10 mouse cellular contexts compared by ENCODE assay signal in genomic region chr7:24505447-24506064, GRCm38 (mm10). TPM values are rescaled to one million over a fixed set of nuclear protein-coding genes. Genes with fewer than 3 reads are reported as not detected.
DNase-seq lines count a peak whose midpoint lies in the region; ATAC-seq lines count a peak whose summit lies in the region.
"Had no signal": no experiment of that assay in that cellular context is flagged by ENCODE, and none has a peak within 500 bp of the region (broad histone marks: within the 10 kb centered on the region; RNA-seq: fewer than 3 reads in every experiment).

No protein-coding gene starts in this region.

- intact Hi-C loops in heart, postnatal 14 days (cut with DNase I), result loop anchor here (5.0 kb wide), 1 partner anchor 33 kb away; no protein-coding TSS in a partner anchor

- peaks cover 36% of the 10 kb centered on the region for H3K27me3 ChIP-seq in heart, embryonic 14.5 days (ENCODE audit: control insufficient read depth, insufficient read depth, low read length)
- no peaks in the 10 kb centered on the region for H3K27me3 ChIP-seq in forebrain, embryonic 16.5 days (replicated peaks; ENCODE audit: control insufficient read depth, insufficient read depth, low read length)
- H3K27me3 ChIP-seq in midbrain, embryonic 11.5 days (ENCODE audit: control insufficient read depth, insufficient read depth, low read length), result peaks cover 2% of the 10 kb centered on the region; the same call in 1 of the 2 replicates

- H3K4me1 ChIP-seq in heart, embryonic 14.5 days (ENCODE audit: control insufficient read depth in 2 of 2, insufficient read depth in 2 of 2, low read length in 2 of 2), result peaks cover 12 to 25% of the 10 kb centered on the region in 2 experiments
- H3K4me1 ChIP-seq in forebrain, embryonic 16.5 days (replicated peaks; ENCODE audit: control insufficient read depth, insufficient read depth, low read length), result peaks cover 39% of the 10 kb centered on the region
- peaks cover 37% of the 10 kb centered on the region for H3K4me1 ChIP-seq in midbrain, embryonic 11.5 days (ENCODE audit: control insufficient read depth, insufficient read depth, low read length)

- no peak for ATAC-seq in heart, embryonic 14.5 days (ENCODE audit: insufficient number of reproducible peaks, insufficient read depth, low FRiP score, low read depth)
- ATAC-seq in forebrain, embryonic 16.5 days, result no peak
- ATAC-seq in midbrain, embryonic 11.5 days (ENCODE audit: low FRiP score), result no peak
- ATAC-seq in inflammation-experienced regulatory T-cells, adult 6 months, result no peak

- peak overlapping the region; percentile 42; the same call in 1 of the 2 replicates for H3K9ac ChIP-seq in heart, embryonic 14.5 days (ENCODE audit: low read length)
- peak overlapping the region; percentile 30 for H3K9ac ChIP-seq in forebrain, embryonic 16.5 days (replicated peaks; ENCODE audit: low read depth, low read length)
- peak overlapping the region; percentile 97 for H3K9ac ChIP-seq in midbrain, embryonic 11.5 days (ENCODE audit: low read length)
- H3K9ac ChIP-seq: liver, embryonic 14.5 days had no signal

- peak overlapping the region; percentile 50 to 99 for H3K27ac ChIP-seq in heart, embryonic 14.5 days (replicated peaks in 1 of 2; ENCODE audit: control insufficient read depth in 1 of 2, insufficient read depth in 1 of 2, low read depth in 2 of 2, low read length in 2 of 2)
- H3K27ac ChIP-seq in forebrain, embryonic 16.5 days (ENCODE audit: low read length), result peak overlapping the region; percentile 100
- H3K27ac ChIP-seq in midbrain, embryonic 11.5 days (ENCODE audit: low read depth, low read length), result peak overlapping the region; percentile 100
- H3K27ac ChIP-seq: liver, embryonic 14.5 days had no signal

- H3K4me3 ChIP-seq in heart, embryonic 14.5 days (ENCODE audit: control insufficient read depth in 1 of 2, insufficient read depth in 1 of 2, low read depth in 1 of 2, low read length in 2 of 2), result peak overlapping the region in 1 of 2 experiments; percentile 70; a peak in 1 of 4 replicates
- H3K4me3 ChIP-seq in forebrain, embryonic 16.5 days (replicated peaks; ENCODE audit: low read length), result peak overlapping the region; percentile 71
- H3K4me3 ChIP-seq in midbrain, embryonic 11.5 days (ENCODE audit: low read depth, low read length), result no peak overlapping the region

- peak overlapping the region; percentile 80 for H3K4me2 ChIP-seq in heart, embryonic 14.5 days (ENCODE audit: low read length)
- peak overlapping the region; percentile 70 for H3K4me2 ChIP-seq in forebrain, embryonic 16.5 days (ENCODE audit: low read length)
- H3K4me2 ChIP-seq in midbrain, embryonic 11.5 days, result peak overlapping the region; percentile 81

- no peaks in the 10 kb centered on the region; the same call in 1 of the 2 replicates for H3K36me3 ChIP-seq in heart, embryonic 14.5 days (ENCODE audit: control insufficient read depth, insufficient read depth, low read length)
- peaks cover 7% of the 10 kb centered on the region for H3K36me3 ChIP-seq in forebrain, embryonic 16.5 days (ENCODE audit: control insufficient read depth, insufficient read depth)
- H3K36me3 ChIP-seq in midbrain, embryonic 11.5 days (ENCODE audit: control insufficient read depth, insufficient read depth, low read length), result peaks cover 8% of the 10 kb centered on the region

- peaks cover 5% of the 10 kb centered on the region for H3K9me3 ChIP-seq in heart, embryonic 14.5 days (ENCODE audit: control insufficient read depth, low read length)
- no peaks in the 10 kb centered on the region for H3K9me3 ChIP-seq in forebrain, embryonic 16.5 days (ENCODE audit: control insufficient read depth, low read length)
- no peaks in the 10 kb centered on the region for H3K9me3 ChIP-seq in midbrain, embryonic 11.5 days (ENCODE audit: control insufficient read depth, low read length)

- 27% methylated on average over 15 of the region's 15 CpGs for WGBS in heart, embryonic 14.5 days
- WGBS in forebrain, embryonic 16.5 days, result 3% methylated on average over 15 of the region's 15 CpGs
- WGBS in midbrain, embryonic 11.5 days, result 10% methylated on average over 15 of the region's 15 CpGs

- no peak for DNase-seq in heart, postnatal 14 days
- peak; percentile 85 for DNase-seq in R1 (ENCODE audit: low read depth, low spot score)
- peak; percentile 90 for DNase-seq in midbrain, embryonic 11.5 days (ENCODE audit: low spot score, missing footprints)
- no peak for DNase-seq in cerebellum, postnatal 36 days
- no peak for DNase-seq in urinary bladder, postnatal 14 days (ENCODE audit: low spot score)

RNA-seq across cellular contexts. Expression of gene Zfp428, which starts 1.2 kb away (rescaled TPM):
- 23.7 and 28.2 TPM in 2 replicates for polyA plus RNA-seq in heart, embryonic 14.5 days (2014; fragmentation: Nextera tagmentation; extraction: Ambion mirVana)
- total RNA-seq in heart, postnatal 14 days (2021), result 10 to 100 TPM; 13.8 to 14.7 TPM
- 267 and 282 TPM in 2 replicates for polyA plus RNA-seq in forebrain, embryonic 16.5 days (2015; fragmentation: Nextera tagmentation; extraction: Ambion mirVana)
- polyA plus RNA-seq in midbrain, embryonic 11.5 days (2014; fragmentation: Nextera tagmentation; extraction: Ambion mirVana), result 83.8 and 83.9 TPM in 2 replicates
- under 1 TPM in 1 of 3 experiments, not detected in 2; 0.33 TPM for polyA plus RNA-seq in inflammation-experienced regulatory T-cells, adult 6 months (2017; shearing (Covaris generic))

RNA-seq across cellular contexts. Expression of gene AC161166.1, which starts 6.7 kb away (rescaled TPM):
- polyA plus RNA-seq in heart, embryonic 14.5 days (2014; fragmentation: Nextera tagmentation; extraction: Ambion mirVana), result 0.38 TPM in 1 of 2 replicates, not detected in the other
- not detected for total RNA-seq in heart, postnatal 14 days (2021)
- 1.2 and 1.9 TPM in 2 replicates for polyA plus RNA-seq in forebrain, embryonic 16.5 days (2015; fragmentation: Nextera tagmentation; extraction: Ambion mirVana)
- polyA plus RNA-seq in midbrain, embryonic 11.5 days (2014; fragmentation: Nextera tagmentation; extraction: Ambion mirVana), result 0.55 and 0.59 TPM in 2 replicates
- not detected for polyA plus RNA-seq in inflammation-experienced regulatory T-cells, adult 6 months (2017; shearing (Covaris generic))
- polyA plus RNA-seq: liver, embryonic 14.5 days; small intestine, adult 2 months had no signal

RNA-seq across cellular contexts. Expression of gene Cadm4, which starts 23.7 kb away (rescaled TPM):
- 0.46 and 0.47 TPM in 2 replicates for polyA plus RNA-seq in heart, embryonic 14.5 days (2014; fragmentation: Nextera tagmentation; extraction: Ambion mirVana)
- 10 to 100 TPM; 14.3 to 14.7 TPM for total RNA-seq in heart, postnatal 14 days (2021)
- 67.8 and 86.8 TPM in 2 replicates for polyA plus RNA-seq in forebrain, embryonic 16.5 days (2015; fragmentation: Nextera tagmentation; extraction: Ambion mirVana)
- polyA plus RNA-seq in midbrain, embryonic 11.5 days (2014; fragmentation: Nextera tagmentation; extraction: Ambion mirVana), result 6.6 and 6.7 TPM in 2 replicates
- polyA plus RNA-seq in inflammation-experienced regulatory T-cells, adult 6 months (2017; shearing (Covaris generic)), result not detected

RNA-seq across cellular contexts. Expression of gene Irgq, which starts 24.9 kb away (rescaled TPM):
- 7.4 and 8.0 TPM in 2 replicates for polyA plus RNA-seq in heart, embryonic 14.5 days (2014; fragmentation: Nextera tagmentation; extraction: Ambion mirVana)
- total RNA-seq in heart, postnatal 14 days (2021), result 10 to 100 TPM; 18.2 to 19.5 TPM
- 26.4 and 26.5 TPM in 2 replicates for polyA plus RNA-seq in forebrain, embryonic 16.5 days (2015; fragmentation: Nextera tagmentation; extraction: Ambion mirVana)
- polyA plus RNA-seq in midbrain, embryonic 11.5 days (2014; fragmentation: Nextera tagmentation; extraction: Ambion mirVana), result 13.4 and 14.0 TPM in 2 replicates
- 1 to 10 TPM in 2 of 3 experiments, under 1 TPM in 1; 0.79 to 1.2 (median 1.0) TPM for polyA plus RNA-seq in inflammation-experienced regulatory T-cells, adult 6 months (2017; shearing (Covaris generic))

RNA-seq across cellular contexts. Expression of gene Pinlyp, which starts 40.4 kb away (rescaled TPM):
- not detected in 2 replicates for polyA plus RNA-seq in heart, embryonic 14.5 days (2014; fragmentation: Nextera tagmentation; extraction: Ambion mirVana)
- total RNA-seq in heart, postnatal 14 days (2021), result not detected
- polyA plus RNA-seq in forebrain, embryonic 16.5 days (2015; fragmentation: Nextera tagmentation; extraction: Ambion mirVana), result not detected in 2 replicates
- polyA plus RNA-seq in midbrain, embryonic 11.5 days (2014; fragmentation: Nextera tagmentation; extraction: Ambion mirVana), result not detected in 2 replicates
- not detected for polyA plus RNA-seq in inflammation-experienced regulatory T-cells, adult 6 months (2017; shearing (Covaris generic))
- polyA plus RNA-seq: liver, embryonic 14.5 days; small intestine, adult 2 months had no signal

Comparison
In these comparisons a context has a peak if more than half of its experiments do, and no peak if none do; other contexts are left out.
1. H3K9ac ChIP-seq: peak in every context shown above with its lines; median percentile 97 in midbrain, embryonic 11.5 days; 42 in heart, embryonic 14.5 days; 30 in forebrain, embryonic 16.5 days.
2. DNase-seq: peak in R1 (single experiment) and midbrain, embryonic 11.5 days (single experiment); none in heart, postnatal 14 days (0 of 2), cerebellum, postnatal 36 days (0 of 2) and urinary bladder, postnatal 14 days (single experiment).
3. RNA of gene Zfp428, which starts 1.2 kb away (polyA plus RNA-seq): 267 to 282 TPM in forebrain, embryonic 16.5 days, 83.8 to 83.9 TPM in midbrain, embryonic 11.5 days and 23.7 to 28.2 TPM in heart, embryonic 14.5 days; 0.33 TPM in inflammation-experienced regulatory T-cells, adult 6 months; every median in the first group is over 10 times any median in the second.
4. Peak in every context shown above with its lines, with median percentiles within 50 percentile points of each other: H3K27ac ChIP-seq and H3K4me2 ChIP-seq.